21 mouse cellular contexts compared by ENCODE assay signal in the genomic region with DNA sequence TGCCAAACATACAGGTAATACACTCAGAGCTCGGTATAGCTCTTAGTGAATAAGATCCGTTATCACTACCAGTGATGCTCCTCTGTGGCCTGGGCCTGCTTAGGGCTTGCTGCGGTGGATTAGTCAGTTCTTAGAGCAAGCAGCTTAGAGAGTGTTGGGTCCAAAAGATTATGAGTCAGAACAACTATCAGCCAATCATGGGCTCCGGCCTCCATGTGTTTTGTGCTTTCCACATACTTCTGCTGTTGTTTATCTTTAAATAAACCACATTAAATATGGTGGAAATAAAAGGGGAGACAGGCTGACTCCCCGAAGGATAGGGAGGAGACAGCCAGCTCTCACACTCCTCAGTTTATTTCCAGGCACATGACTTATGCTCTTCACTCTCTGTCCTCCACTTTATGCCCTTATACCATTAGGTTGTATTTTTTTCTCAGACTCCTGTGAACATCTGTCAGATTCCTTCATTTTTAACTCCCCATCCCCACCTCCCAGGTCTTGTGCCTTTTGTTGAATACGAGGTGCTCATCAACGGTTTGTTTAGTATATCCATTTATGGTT.
DNase-seq lines count a peak whose midpoint lies in the region; TF ChIP-seq lines count a peak whose summit lies in the region.
"Had no signal": no experiment of that assay in that cellular context is flagged by ENCODE, and none has a peak within 500 bp of the region (broad histone marks: within the 10 kb centered on the region; RNA-seq: fewer than 3 reads in every experiment).

No protein-coding gene starts in this region.

- no peak overlapping the region for H3ac ChIP-seq in C2C12 (ENCODE audit: control insufficient read depth, insufficient read length, low read depth)
- H3ac ChIP-seq in myocyte (ENCODE audit: control insufficient read depth, insufficient read length): no peak overlapping the region

- H3K4me3 ChIP-seq in C2C12 (ENCODE audit: insufficient read depth, poor library complexity, severe bottlenecking) (no peak overlapping the region), myocyte (no peak overlapping the region)
- H3K4me3 ChIP-seq: embryonic facial prominence, embryonic 13.5 days; embryonic facial prominence, embryonic 15.5 days; erythroblast, embryonic 14.5 days; forebrain, embryonic 10.5 days; forebrain, embryonic 12.5 days had no signal

- no peak for TF ChIP-seq POLR2A in myocyte (IDR thresholded peaks at IDR 0.05; ENCODE audit: insufficient read length, low read depth)

- peak; percentile 51 for DNase-seq in 3134 (ENCODE audit: extremely low read depth, insufficient read length, low spot score)
- DNase-seq in liver: no peak
- no peak for DNase-seq in left cerebral cortex, postnatal 10 days (ENCODE audit: extremely low spot score in 1 of 2, low spot score in 2 of 2)
- DNase-seq: adrenal gland, adult 8-10 months; adrenal gland, postnatal 14 days; adrenal gland, postnatal 36 days; B cell, adult 2 months; cerebellum, adult 11-12 months; cerebellum, adult 2 months; cerebellum, adult 9-10 months; cerebellum, postnatal 10 days; cerebellum, postnatal 36 days; embryo, embryonic 11 days had no signal

- intact Hi-C loops in left cerebral cortex, postnatal 10 days (cut with DNase I): no loop called here

- H3K36me3 ChIP-seq in C2C12 (ENCODE audit: control insufficient read depth, insufficient read depth) (no peaks in the 10 kb centered on the region), myocyte (ENCODE audit: control insufficient read depth, insufficient read depth) (no peaks in the 10 kb centered on the region)
- H3K36me3 ChIP-seq: embryonic facial prominence, embryonic 13.5 days; embryonic facial prominence, embryonic 15.5 days; forebrain, embryonic 10.5 days; forebrain, embryonic 12.5 days had no signal

- H3K4me2 ChIP-seq in myocyte (ENCODE audit: low read depth): peak overlapping the region; percentile 55
- H3K4me2 ChIP-seq: embryonic facial prominence, embryonic 13.5 days; embryonic facial prominence, embryonic 15.5 days; forebrain, embryonic 12.5 days had no signal

- H3K79me2 ChIP-seq in C2C12 (ENCODE audit: control insufficient read depth, insufficient read depth) (no peaks in the 10 kb centered on the region), myocyte (ENCODE audit: control insufficient read depth, insufficient read depth) (no peaks in the 10 kb centered on the region)

- TF ChIP-seq CTCF in C2C12 (IDR thresholded peaks at IDR 0.05; ENCODE audit: control insufficient read depth, insufficient read depth, insufficient read length): no peak

- H3K27me3 ChIP-seq in C2C12 (ENCODE audit: control insufficient read depth, insufficient read depth, insufficient read length): no peaks in the 10 kb centered on the region
- no peaks in the 10 kb centered on the region for H3K27me3 ChIP-seq in myocyte (ENCODE audit: control insufficient read depth, insufficient read depth, insufficient read length)
- H3K27me3 ChIP-seq: embryonic facial prominence, embryonic 13.5 days; embryonic facial prominence, embryonic 15.5 days; forebrain, embryonic 12.5 days; Patski had no signal

- H3K79me3 ChIP-seq in C2C12 (ENCODE audit: low read depth): no peaks in the 10 kb centered on the region

TF ChIP-seq in C2C12, 6 proteins besides CTCF, POLR2A, EP300 and RAD21:
- TF ChIP-seq MAX (IDR thresholded peaks at IDR 0.05) (peak; percentile 6), CEBPB (IDR thresholded peaks at IDR 0.05; ENCODE audit: low read depth) (peak; percentile 50), USF1 (IDR thresholded peaks at IDR 0.05; ENCODE audit: low read depth) (peak; percentile 75), FOSL1 (IDR thresholded peaks at IDR 0.05; ENCODE audit: insufficient read depth, low read length, poor library complexity, severe bottlenecking) (peak; percentile 67), MYOD1 (IDR thresholded peaks at IDR 0.05; ENCODE audit: control insufficient read depth, insufficient read length, low read depth) (peak; percentile 64), MYOG (IDR thresholded peaks at IDR 0.05; ENCODE audit: control insufficient read depth, extremely low read depth, insufficient read length) (no peak)

TF ChIP-seq in myocyte, 11 proteins besides CTCF, POLR2A, EP300 and RAD21:
- TF ChIP-seq MYOD1 (IDR thresholded peaks at IDR 0.05; ENCODE audit: control insufficient read depth in 1 of 3, insufficient read length in 2 of 3, low read depth in 2 of 3) (no peak), USF1 (IDR thresholded peaks at IDR 0.05; ENCODE audit: low read depth) (peak; percentile 7)
